Mouse (Mus musculus) stomach, adult 2 months (tissue): ENCODE data around the gene Cenpw. TPM values are rescaled to one million over a fixed set of nuclear protein-coding genes. Genes with fewer than 3 reads are reported as not detected.

ENCODE experiments used
- polyA plus RNA-seq: library from polyadenylated mRNA; depleted of rRNA; stranded (reverse); fragments of >200 nt; gene quantifications from 2 replicates; pipeline ENCODE4 v1.2.3, GENCODE M21; 2012; rRNA removed

Gene Cenpw
- polyA plus RNA-seq = 0.41 and 0.62 TPM in 2 replicates

DNA sequence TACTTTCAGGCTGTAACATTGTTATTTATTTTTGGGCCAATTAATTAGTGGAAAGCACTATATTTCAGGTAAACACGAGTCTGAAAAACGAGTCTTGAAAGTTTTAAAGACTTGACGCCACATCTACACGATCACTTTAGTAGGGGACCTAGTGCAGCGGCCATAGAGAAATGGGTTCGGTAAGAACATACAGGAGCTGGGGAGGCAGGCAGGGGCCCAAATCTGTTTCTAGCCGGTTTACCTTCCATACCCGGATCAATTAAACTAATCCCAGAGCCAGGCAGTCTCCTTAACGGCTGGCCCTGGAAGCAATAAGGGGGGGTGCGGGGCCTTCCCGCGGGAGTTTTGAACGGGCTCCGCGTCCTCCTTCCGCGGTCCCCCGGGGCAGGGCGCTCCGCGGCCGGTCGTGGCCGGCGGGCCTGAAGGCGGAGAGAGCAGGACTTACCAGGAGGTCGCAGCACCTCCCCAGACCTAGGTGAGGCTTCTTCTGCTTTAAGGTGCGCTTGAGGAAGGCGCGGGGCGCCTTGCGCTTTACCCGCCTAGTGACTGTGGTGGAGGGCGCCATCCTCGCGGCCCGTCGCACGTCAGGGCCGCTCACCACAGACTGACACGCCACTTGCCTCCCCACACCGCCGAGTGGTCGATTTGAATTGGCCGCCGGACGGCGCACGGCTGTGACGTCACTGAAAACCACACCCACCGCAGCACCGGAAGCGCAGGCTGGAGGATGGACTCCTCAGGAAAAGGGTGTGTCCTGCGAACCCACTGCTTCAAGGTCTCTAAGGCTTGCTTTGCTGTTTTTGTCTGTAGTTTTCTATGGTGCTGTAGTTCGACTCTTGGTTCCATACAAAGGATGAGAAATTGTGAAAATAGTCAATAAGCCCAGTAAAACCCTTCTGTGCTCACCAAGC lies at the start of gene Cenpw:
Cenpw (minus strand) TSS at position 645 of the 911 bp plus-strand sequence.

